Mouse (Mus musculus) embryo, embryonic 11 days (tissue): ENCODE measurements at regions not wholly inside any gene's neighbourhood (a gene's known extent, or its start where the extent isn't known, plus 50 kb on each side); places are given as distances from the start of the nearest gene placed in this dataset.

ENCODE experiments used
- DNase-seq: peaks from one replicate; pipeline ENCODE4 v3.0.0-alpha.2; 2015

GRCm38 (mm10) chr9:12492890-12493618 is 752.6 kb downstream of the Jrkl start:
- DNase-seq: no peak

GRCm38 (mm10) chr9:12457810-12458209 is 787.8 kb downstream of the Jrkl start:
- no peak for DNase-seq

DNA sequence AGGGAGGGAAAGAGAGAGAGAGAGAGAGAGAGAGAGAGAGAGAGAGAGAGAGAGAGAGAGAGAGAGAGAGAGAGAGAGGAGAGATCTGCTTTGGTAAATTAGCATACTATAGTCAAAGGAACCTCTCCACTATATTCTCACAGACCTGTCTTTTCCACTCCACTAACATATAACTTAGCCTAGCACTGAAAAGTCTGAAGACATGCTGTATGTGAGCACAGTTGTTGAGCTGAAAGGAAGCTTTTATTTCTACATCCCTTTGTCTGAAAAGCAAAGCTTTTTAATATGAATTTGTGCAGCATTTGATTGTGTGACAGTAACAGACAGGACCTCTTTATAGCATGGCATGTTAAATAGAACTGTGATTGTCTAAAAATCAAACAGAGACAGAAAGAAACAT is 788.9 kb downstream of the Jrkl start:
- DNase-seq: no peak

- DNase-seq: no peak
Measured at GRCm38 (mm10) chr9:12434171-12434570, 811.5 kb downstream of the Jrkl start.

DNA sequence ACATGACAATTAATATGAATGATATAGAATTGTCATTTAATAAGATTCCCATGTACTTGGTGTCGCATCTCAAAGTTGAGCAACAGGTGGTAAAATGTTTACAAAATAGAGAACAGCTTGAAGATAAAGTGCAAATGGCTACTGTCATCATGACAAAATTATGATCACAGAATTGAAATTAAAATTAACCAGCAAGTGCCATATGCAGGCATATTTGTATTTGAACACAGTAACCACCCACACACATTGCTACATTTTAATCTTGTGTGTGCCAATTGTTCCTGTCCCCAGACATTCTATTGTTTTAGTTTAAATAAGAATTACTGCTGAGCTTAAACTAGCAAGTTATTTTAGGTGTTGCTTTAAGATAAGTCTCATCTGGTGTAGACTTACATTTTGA is 823.7 kb downstream of the Jrkl start:
- DNase-seq: no peak

- DNase-seq: no peak
Measured at GRCm38 (mm10) chr9:12408500-12408899, 837.1 kb downstream of the Jrkl start.

DNA sequence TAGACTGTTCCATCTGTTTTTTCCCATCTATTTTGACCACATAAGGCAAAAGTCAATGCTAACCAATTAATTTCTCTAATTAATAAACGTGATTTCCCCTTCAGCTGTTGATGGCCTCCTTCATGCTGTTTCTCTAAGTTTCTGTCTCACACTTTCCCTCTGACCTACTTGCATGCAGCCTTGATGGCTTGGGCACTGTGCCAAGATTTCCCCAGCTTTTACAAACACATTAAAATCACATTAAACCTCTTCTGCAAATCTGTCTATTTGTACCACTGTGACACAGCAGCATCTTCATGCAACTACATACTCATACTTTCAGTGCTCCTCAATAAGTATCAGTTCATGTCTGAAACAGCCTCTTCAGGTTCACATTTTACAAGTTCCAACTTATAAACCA is 841.4 kb downstream of the Jrkl start:
- DNase-seq: no peak

- DNase-seq: no peak
Measured at GRCm38 (mm10) chr9:12395648-12396047, 850.0 kb downstream of the Jrkl start.

- peak; percentile 19 for DNase-seq
Measured at GRCm38 (mm10) chr9:12380732-12381645, 864.6 kb downstream of the Jrkl start.

DNA sequence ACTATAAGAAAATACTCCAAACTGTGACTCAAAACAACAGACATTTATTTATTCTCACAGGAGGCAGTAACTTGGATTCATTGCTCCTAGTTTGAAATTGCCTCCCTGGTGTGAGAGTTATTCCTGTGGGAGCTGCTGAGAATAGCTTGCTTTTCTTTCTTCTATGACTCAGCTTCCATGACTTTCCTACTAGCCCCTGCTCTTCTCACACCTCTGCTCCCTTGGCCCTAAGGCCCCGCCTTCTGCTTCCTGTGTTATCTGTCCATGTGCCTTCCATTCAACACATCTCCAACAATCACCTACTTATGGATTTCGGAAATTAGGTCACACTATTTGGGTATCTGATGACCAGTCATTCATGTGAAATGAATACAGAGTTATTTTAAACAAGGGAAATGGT is 865.6 kb downstream of the Jrkl start:
- no peak for DNase-seq

DNA sequence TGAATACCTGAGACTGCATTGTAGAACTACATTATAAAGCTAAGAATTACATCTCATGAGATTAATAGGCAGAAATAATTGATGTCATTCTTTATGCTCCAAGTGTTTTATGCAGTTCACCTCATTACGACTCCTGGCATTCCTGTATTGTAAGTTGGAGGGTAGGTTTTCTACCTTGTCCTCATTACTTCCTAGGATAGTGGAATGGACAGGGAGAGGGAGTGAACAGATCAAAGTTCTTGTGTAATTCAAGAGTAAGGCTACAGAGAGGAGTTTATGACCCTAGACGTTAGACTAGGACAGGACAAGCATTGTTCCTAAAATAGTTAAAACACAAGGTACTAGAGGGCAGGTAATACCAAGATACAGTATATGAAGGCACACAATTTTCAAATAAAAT is 901.3 kb downstream of the Jrkl start:
- DNase-seq: no peak

DNA sequence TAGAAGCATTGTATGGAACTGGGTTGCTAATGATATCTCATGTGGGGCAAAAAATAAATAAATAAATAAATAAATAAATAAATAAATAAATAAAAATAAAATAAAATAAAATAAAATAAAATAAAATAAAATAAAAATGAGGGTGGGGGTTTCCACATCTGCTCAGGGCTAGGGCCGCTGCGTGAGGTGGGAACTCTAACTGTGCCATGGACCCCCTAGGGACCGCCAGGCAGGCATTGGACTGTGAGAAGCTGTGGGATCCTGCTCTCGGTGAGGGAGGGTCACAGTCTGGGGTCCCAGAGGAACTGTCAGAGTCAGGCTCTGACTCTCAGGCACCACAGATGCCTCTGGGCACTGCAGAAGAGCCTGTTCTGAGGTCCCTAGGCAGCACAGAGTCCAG is 904.2 kb downstream of the Jrkl start:
- DNase-seq: no peak

DNA sequence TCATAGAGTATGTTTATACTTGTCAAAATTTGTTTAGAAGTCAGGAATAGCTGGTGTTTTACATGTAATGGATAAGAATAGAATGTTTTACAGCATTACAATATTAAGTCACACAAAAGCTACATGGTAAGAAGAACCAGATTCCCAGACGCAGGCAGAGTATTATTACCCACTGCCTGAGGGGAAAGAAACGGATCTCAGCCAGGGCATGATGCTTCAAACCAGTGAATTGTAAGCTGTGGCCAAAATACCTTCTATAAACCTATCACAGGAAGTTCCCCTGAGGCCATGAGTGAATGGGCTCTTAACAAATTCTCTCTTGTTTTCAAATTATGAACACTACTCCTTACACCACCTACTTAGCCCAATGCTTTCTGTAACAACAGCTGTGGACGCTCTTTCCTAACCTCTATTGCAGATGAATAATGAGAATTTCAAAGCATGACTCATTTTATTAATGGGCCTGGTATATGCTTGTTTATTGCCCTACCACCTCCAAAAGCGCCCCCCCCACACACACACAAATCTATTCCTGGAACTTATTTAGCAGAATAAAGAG is 932.0 kb downstream of the Jrkl start:
- DNase-seq: no peak

DNA sequence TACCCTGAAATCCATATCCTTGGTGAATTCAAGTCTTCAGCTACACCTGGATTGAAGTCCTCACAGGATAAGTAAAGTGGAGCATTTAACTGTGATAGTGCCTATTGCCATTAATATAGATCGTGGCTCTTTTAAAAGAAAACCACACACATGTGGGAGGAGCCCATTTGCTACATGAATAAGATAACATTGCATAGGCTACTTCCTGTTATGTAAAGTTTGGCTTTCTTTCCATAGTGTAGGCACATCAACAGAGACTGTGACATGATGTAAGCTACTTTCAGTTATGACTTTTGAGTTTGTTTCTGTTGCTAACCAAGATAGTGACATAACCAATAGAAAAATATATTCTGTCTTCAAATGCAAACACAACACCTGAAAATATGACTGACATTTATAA is 932.6 kb downstream of the Jrkl start:
- DNase-seq: no peak
